Mouse (Mus musculus) olfactory bulb, adult 2 months (tissue): Measurements from ENCODE around the gene Snd1. TPM values are rescaled to one million over a fixed set of nuclear protein-coding genes. Genes with fewer than 3 reads are reported as not detected.

Experiments
- H3K27ac ChIP-seq: fragments of 200-500 bp; 2 replicates; pipeline ENCODE4 v1.5.1; 2012; ENCODE audit warnings: low read depth, low read length; ENCODE audit not compliant: insufficient read depth
- H3K4me1 ChIP-seq: fragments of 200-500 bp; 2 replicates; pipeline ENCODE4 v1.6.1; 2012; ENCODE audit warnings: low read length; ENCODE audit not compliant: control insufficient read depth, insufficient read depth
- H3K4me3 ChIP-seq: fragments of 200-500 bp; 2 replicates; pipeline ENCODE4 v1.5.1; 2012; ENCODE audit warnings: mild to moderate bottlenecking, low read depth, low read length, moderate library complexity; ENCODE audit not compliant: insufficient read depth
- CTCF ChIP-seq: fragments of 200-500 bp; IDR thresholded peaks from 2 replicates; pipeline ENCODE4 v1.5.1; 2012; ENCODE audit warnings: low read depth, mild to moderate bottlenecking, low read length, moderate library complexity; ENCODE audit not compliant: insufficient read depth
- POLR2A ChIP-seq: fragments of 200-500 bp; IDR thresholded peaks from 2 replicates; pipeline ENCODE4 v1.6.1; 2012; ENCODE audit warnings: mild to moderate bottlenecking, low read depth, low read length, moderate library complexity; ENCODE audit not compliant: insufficient read depth
- WGBS: fragments of 180-500 bp; shearing (Covaris S2); methylation state at CpG from one replicate; pipeline ENCODE4 v1.1.7; 2018; 5-methylcytosine and 5-hydroxymethylcytosine counted together
- polyA plus RNA-seq: library from polyadenylated mRNA; stranded (reverse); fragments of >200 nt; gene quantifications from 2 replicates; pipeline ENCODE4 v1.2.4, GENCODE M21; 2012; ENCODE audit warnings: low replicate concordance; ENCODE audit not compliant: missing spikeins, insufficient read depth, insufficient read length

The Snd1 gene
- polyA plus RNA-seq, 1 experiment, result not detected

- Histone ChIP-seq H3K4me3 (no peak overlapping the region), H3K4me1 (peaks cover 10% of the 10 kb centered on the region), H3K27ac (peak overlapping the region; percentile 63)
- WGBS, result 74% methylated on average over 4 of the region's 4 CpGs
- no peak for TF ChIP-seq POLR2A
Observed at GRCm38 (mm10) chr6:28842375-28843276, 367.7 kb downstream of the Snd1 start.

GRCm38 (mm10) chr6:28845610-28846009 is 370.7 kb downstream of the Snd1 start:
- no peak overlapping the region for H3K4me3 ChIP-seq
- peaks cover 9% of the 10 kb centered on the region for H3K4me1 ChIP-seq
- 51% methylated on average over 4 of the region's 4 CpGs for WGBS
- TF ChIP-seq POLR2A (no peak), CTCF (no peak)
- no peak overlapping the region for H3K27ac ChIP-seq

DNA sequence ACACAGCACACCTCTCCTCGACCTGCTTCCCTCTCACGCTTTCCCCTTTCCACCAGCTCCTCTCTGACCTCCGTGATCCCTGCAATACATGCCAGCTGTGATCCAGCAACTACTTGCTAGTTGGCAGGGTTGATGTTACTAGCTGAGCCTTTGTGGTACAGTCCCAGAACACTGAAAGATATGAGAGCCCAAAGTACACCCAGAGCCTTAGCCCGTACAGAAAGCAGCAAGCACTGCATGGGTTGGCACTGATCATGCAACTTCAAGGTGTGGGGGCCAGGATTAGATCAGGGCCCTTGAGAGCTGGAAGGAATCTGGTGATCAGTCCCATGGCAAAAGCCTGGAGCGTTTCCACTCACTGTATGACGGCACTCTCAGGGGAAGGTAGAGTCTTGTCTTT is 372.7 kb downstream of the Snd1 start:
- Histone ChIP-seq H3K4me3 (no peak overlapping the region), H3K4me1 (peaks cover 9% of the 10 kb centered on the region), H3K27ac (no peak overlapping the region)
- 86% methylated on average over 6 of the region's 6 CpGs for WGBS
- TF ChIP-seq POLR2A, result no peak
- TF ChIP-seq CTCF, result no peak

- Histone ChIP-seq H3K27ac (no peak overlapping the region), H3K4me3 (no peak overlapping the region), H3K4me1 (peaks cover 9% of the 10 kb centered on the region)
- TF ChIP-seq POLR2A (no peak), CTCF (no peak)
- WGBS, result 57% methylated on average over 6 of the region's 6 CpGs
Observed at GRCm38 (mm10) chr6:28848285-28848794, 373.4 kb downstream of the Snd1 start.

DNA sequence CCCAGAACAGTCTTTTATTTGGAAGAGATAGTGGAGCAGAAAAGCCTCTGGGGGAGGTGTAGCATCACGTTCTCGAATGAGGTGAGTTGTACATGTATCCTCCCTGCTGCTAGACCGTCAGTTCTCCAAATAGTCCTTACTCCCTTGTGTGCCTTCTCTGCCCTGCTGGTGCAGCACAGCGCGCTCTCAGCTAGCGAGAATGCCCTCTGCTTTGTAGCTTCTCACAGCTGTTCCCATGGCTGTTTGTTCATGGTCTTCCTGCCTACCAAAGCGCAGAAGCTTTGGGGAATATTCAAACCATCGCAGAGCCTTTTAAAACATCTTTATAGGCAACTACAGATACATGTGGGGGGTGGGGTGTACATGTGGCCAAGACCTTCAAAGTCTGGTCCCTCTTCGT is 374.0 kb downstream of the Snd1 start:
- H3K27ac ChIP-seq, result no peak overlapping the region

DNA sequence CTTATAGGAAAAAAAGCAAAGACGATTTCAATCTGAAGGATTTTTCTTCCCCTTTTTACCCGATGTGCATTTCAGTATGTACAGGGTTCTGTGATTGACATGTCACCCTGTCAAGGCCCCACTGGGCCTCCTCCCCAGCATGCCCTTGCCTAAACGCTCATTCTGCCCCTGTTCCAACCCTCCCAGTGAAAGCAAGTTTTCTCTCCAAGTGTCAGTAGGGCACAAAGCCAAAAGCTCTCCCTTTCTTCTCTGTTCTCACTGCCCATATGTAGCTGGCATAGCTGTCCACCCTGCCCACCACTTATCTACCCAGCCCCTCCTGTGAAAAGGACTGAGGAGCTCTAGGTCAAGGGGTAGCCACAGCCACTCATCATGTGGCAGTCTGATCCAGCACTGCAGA is 374.4 kb downstream of the Snd1 start:
- Histone ChIP-seq H3K4me3 (no peak overlapping the region), H3K27ac (no peak overlapping the region), H3K4me1 (peaks cover 14% of the 10 kb centered on the region)
- WGBS, result 56% methylated on average over 3 of the region's 3 CpGs
- TF ChIP-seq POLR2A (no peak), CTCF (no peak)

More for the DNA sequence above, 374.0 kb downstream of the Snd1 start:
- Histone ChIP-seq H3K4me1 (peaks cover 12% of the 10 kb centered on the region), H3K4me3 (no peak overlapping the region)
- TF ChIP-seq POLR2A (no peak), CTCF (no peak)
- WGBS, result 53% methylated on average over 9 of the region's 9 CpGs

GRCm38 (mm10) chr6:28850326-28850900 is 375.5 kb downstream of the Snd1 start:
- 95% methylated on average over 9 of the region's 9 CpGs for WGBS
- Histone ChIP-seq H3K4me3 (no peak overlapping the region), H3K27ac (no peak overlapping the region), H3K4me1 (peaks cover 14% of the 10 kb centered on the region)
- TF ChIP-seq POLR2A (no peak), CTCF (no peak)

DNA sequence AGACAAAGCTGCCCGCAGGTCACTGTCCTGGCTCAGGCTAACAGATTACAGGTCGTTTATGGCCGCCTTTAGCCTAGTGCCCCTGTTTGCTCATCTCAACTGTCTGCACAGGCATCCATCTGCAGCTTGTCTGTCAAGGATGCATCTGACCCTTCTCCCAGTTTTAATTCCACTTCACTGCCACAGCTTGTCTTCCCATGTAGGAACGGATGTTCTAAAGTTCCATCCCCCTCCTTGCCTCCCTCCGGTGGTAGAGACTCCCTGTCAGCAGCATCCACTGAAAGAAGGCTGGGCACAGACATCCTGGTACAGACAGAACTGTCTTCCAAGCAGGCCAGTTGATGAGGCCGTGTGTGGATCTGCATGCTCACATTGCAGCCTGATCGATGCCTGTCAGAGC is 377.4 kb downstream of the Snd1 start:
- Histone ChIP-seq H3K27ac (no peak overlapping the region), H3K4me3 (no peak overlapping the region), H3K4me1 (peaks cover 13% of the 10 kb centered on the region)
- 83% methylated on average over 7 of the region's 7 CpGs for WGBS
- no peak for TF ChIP-seq CTCF
- no peak for TF ChIP-seq POLR2A

DNA sequence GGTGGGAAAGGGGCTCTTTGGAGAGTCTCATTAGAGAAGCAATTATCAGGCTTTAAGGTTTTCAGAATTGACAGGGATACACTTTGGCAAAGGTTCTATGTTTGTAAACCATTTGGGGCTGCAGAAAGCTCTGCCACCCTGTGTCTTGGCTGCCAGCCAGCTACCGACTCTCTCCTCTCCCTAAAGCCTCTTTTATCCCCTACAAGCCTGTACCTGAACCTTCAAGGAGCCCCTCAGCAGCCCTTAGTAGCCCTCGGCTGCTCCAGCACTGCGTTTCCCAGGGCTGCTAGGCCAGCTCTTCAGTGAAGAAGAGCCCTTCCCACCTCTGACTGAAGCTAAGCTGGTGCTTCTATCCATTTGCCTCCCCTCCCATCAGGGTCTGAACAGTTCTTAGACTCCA is 378.2 kb downstream of the Snd1 start:
- H3K4me3 ChIP-seq, result no peak overlapping the region
- no peak for TF ChIP-seq POLR2A
- TF ChIP-seq CTCF, result no peak
- no peak overlapping the region for H3K27ac ChIP-seq
- peaks cover 9% of the 10 kb centered on the region for H3K4me1 ChIP-seq
- 57% methylated on average over 3 of the region's 3 CpGs for WGBS

- Histone ChIP-seq H3K4me1 (peaks cover 9% of the 10 kb centered on the region), H3K27ac (no peak overlapping the region), H3K4me3 (no peak overlapping the region)
- 75% methylated on average over 2 of the region's 2 CpGs for WGBS
- no peak for TF ChIP-seq CTCF
- no peak for TF ChIP-seq POLR2A
Observed at GRCm38 (mm10) chr6:28853654-28854053, 378.7 kb downstream of the Snd1 start.
